Mouse (Mus musculus) thymus, postnatal 10 days (tissue): ENCODE results near the gene 1700029H14Rik.

ENCODE experiments used
- DNase-seq, 2 experiments: peaks; one replicate each; pipeline ENCODE4 v3.0.0; 2021; ENCODE audit warnings: low spot score in 2 of 2

Gene 1700029H14Rik

DNA sequence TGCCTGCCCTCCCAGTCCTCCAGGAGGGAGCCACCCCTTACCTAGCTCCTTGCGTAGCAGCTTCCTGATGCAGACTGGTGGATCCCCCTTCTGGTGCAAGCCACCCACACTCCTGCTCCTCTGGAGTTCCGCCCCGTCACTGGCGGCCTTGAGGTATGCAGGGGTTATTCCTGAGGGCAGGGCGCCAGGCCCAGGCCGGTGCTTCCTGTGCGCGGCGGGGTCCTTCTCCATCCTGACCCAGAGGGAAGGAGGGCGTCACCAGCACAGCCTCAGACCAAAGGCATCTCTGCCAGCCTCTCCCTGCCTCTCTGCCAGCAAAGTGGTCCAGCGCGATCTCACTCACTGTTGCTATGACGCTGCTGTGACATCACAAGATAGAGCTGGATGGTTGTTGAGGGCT is at the start of gene 1700029H14Rik:
TSS of gene 1700029H14Rik (minus strand) at position 344 of the 400 bp plus-strand sequence.
- no peak for DNase-seq

DNA sequence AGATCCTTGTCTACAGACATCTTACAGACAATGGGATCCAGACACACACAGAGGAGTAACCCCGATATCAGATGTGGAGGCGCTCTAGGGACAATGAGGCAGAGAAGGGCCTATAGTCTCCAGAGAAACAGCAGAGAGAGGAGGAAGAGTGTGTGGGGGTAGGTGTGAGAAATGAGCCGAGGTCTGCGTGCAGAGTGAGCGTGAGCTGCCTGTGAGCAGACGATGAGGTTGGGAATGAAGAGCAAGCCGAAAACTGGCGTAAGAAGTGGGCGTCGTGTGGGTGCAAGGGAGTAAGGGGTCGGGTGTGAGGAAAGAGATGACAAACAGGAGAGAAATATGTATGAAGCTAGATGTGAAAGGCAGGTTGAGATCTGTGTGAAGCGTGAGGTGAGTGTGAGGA is 49.4 kb upstream of the 1700029H14Rik start:
- no peak for DNase-seq

DNA sequence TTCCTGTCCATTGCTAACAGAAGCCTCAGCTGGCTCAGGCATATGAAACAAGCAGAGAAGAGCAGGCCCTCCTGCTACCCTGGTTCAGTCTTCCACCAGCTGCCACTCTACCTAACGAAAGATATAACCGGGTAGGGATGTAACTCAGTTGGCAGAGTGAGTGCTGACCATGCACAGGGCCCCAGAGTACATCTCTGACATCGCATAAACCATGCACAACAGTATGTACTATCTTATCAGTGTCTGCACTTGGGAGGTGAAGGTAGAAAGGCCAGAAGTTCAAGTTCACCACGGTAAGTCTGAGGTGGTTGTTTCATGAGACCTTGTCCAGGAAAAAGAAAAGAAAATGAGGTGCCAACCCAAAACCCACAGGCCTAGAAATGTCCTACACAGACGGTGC is 47.7 kb upstream of the 1700029H14Rik start:
- no peak for DNase-seq

DNA sequence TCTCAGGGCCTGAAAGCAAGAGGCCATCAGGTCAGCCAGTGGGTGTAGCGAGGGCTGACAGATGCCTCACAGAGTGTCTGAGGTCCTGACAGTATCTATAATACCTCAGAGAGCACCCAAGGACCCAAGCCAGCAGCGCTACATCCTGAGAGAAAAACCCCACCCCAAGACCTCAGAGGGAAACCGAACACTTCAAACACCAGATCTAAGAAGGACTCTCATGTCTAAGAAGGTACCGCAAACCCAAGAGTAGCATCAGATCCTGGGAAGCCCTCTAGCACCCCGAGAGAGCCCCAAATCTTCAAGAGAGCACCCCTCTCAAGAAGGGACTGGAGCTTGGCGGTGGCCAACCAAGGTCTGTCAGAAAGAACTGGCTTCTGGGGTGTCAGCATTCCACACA is 46.7 kb upstream of the 1700029H14Rik start:
- no peak for DNase-seq

DNA sequence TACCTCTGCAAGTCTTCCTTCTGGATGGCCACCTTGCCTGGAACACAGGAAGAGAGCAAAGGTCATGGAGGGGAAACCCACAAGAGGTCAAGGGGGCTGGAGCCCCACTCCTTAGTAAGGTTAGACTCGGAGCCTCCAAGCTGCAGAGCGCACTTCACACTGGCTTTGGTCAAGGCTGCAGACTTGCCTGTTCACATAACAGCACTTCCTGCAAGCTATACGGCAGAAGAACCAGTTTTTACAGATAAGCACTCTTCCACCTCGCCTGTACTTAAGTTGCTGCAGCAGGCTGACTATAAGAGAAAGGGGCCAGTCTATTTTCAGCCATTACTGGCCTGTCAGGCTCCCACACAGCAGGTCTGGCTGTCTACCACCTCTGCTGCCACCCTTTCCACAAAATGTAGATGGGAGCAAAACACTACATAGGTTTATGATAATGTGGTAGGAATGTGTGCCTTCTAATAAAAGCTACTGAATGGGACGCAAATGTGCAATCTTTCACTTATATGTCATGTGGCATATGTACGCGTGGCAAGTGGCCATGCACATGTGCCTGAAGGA is 43.7 kb upstream of the 1700029H14Rik start:
- DNase-seq, result no peak

DNA sequence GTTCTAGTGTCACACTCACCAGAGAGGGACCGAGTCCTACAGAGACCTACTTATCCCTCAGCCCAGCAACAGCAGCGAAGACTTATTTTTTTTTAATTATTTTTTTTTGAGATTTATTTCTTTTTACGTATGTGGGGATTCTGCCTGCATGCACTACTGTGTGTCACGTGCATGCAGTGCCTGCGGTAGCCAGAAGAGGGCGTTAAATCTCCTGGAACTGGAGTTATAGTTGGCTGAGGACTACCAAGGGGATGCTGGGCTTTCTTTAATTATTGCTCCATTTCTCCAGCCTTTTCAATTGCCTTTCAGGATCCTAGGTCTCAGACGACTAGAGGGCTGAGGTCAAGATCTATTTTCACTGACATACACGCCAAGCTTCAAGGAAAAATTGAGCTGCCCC is 40.4 kb upstream of the 1700029H14Rik start:
- no peak for DNase-seq

DNA sequence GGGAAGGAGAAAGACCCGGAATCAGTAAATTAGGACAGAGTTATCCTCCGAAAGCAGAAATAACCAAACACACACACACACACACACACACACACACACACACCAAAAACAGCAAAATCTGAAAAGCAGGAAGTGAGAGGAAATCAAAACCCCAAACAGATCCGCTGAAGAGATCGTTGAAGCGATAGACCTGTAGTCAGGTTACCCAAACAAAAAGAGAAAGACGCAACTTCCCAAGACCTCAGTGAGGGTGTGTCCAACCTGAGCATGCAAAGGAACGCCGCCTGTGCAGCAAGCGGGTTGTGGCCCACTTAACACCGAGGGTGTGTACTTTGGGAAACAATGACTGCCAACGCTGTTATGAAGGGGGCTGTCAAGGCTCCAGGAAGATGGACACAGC is 38.9 kb upstream of the 1700029H14Rik start:
- peak; percentile 30 to 44 for DNase-seq

DNA sequence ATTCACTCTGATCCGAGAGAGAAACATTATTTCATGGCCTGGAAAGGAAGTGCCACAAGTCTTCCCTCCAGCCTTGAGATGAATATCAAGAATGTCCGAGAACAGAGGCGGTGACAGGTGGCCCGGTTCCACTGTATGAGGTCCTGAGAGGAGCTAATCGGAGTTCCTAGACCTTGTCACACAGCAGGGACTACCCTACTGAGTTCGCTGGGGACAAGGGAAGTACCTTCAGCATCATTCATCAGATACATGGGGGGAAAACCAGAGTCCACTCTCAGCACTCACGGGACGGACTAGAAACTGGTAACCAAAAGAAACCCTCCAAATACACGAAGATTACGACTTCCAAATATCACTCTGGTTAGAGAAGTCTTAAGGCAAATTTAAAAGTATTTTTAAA is 38.5 kb upstream of the 1700029H14Rik start:
- no peak for DNase-seq

DNA sequence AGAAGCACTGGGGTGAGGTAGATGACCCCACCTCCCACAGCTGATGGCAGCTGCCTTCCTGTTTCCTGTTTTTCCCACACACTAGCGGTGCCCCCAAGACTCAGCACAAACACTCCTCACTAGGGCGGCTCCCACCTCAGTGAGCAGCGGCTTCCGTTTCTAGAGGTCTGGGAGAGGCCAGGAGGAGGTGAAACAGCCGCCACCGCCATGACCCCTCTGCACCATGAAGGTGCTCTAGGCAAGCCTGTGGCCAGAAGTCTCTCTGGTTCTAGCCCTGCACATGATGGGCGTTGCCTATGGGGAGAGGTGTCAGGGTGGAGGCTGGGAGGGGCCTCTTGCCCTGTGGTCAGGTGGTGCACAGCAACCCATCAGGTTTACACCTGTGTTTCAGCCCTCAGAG is 37.9 kb upstream of the 1700029H14Rik start:
- peak; percentile 49 to 54 for DNase-seq

DNA sequence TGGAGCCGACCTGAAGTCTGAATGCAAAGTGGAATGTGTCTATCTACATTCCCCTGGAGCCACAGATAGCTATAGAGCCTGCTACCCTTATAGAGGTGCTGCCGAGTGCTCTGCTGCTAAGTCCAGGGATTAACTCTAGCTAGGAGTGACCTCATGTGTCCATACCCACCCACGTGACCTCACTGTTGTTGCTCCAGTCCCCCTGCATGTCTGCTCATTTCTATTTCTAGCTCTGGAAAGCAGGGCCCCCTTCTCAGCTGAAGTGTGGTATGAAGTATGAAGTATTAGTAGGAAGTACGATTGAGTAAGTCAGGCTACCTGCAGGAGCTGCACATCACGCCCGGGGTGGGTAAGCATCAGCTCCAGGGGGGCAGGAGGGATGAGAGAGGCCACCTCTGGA is 35.5 kb upstream of the 1700029H14Rik start:
- no peak for DNase-seq

DNA sequence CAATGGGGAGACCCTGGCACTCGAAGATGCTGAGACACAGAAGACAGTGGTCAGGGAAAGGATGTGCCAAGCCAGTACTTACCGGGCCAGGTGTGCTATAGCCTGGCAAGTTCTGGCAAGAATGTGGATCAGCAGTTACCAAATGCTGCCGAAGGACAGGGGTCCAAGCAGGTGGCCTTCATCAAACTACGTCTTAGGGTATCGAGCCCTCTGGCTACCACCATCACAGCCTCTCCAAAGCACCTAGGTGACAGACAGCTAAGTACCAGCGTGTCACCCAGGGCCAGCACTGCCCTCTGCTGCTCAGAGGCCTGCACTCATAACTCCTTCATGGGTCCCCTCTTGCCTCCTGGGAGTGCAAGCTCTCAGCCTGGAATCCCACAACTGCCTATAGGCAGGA is 33.6 kb upstream of the 1700029H14Rik start:
- no peak for DNase-seq

DNA sequence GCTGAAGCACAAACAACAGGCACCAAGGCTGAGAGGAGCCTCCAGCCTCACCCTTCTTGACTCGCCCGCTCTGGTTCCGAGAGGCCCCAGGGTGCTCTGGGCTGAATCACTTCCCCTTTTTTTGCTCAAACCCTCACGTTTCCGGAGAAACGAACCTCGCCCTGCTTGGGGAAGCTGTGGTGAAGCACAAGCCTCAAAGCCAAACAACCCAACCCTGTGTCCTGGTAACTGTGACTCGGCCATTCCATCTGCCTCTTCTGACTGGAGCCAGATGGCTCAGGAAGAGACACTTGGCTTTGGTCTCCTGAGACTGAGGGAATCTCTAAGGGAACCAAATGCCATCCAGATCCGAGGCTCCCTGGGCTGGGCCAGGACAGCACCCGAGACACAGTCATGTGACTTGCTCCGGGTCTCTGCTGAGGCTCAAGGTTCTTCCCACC is 32.6 kb upstream of the 1700029H14Rik start:
- DNase-seq, result peak; percentile 39 to 41

DNA sequence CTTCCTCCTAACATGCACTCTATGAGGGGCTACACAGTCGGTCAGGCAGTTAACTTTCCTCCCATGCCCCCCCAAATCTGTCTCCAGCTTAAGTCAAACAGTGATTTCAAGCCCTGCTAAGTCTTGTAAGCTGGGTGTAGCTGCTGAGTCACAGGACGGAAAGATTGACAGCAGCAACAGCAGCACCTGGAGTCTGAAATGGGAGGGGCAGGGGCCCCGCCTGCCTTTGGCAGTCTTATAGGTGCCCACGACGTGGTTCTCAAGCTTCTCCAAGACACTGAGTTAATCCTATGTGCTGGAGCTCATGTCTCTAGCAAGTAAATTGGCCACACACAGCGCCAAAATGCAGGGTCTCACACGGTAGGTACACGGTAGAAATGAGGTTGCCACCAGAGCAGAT is 31.1 kb upstream of the 1700029H14Rik start:
- no peak for DNase-seq

DNA sequence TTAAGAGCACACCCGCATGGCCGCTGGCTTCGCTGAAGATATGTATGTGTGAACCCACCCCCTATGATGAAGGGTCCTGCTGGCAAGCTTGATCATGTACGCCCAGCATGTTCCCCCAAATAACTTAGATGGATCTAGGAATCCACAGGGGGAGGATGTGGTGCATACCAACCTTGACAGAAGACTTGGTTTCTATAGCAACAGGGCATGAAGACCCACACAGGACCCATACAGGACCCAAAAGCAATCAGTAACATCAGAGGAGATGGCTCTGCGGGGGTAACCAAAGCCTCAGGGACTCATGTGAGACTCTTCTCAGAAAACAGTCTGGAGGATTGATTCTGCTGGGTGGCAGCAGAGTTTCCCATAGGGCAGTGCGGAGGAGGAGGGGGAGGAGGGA is 29.0 kb upstream of the 1700029H14Rik start:
- no peak for DNase-seq

DNA sequence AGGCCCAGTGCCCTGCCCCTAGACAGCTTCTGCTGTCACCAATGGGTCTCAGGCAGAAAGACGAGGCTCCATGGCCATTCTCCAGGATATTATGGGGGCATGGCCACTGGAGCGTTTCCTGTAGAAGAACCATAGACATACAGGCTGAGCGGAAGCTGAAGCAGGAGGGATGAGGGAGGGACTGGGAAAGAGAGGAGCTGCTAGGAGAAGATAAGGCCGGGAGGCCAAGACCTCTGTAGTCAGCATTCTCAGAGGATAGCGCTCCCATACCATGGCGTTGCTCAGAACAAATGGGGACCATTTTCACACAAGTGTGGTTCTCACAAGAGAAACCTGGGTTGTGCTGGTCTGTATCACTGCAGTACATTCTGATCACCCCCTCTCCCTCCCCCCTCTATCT is 26.8 kb upstream of the 1700029H14Rik start:
- no peak for DNase-seq

DNA sequence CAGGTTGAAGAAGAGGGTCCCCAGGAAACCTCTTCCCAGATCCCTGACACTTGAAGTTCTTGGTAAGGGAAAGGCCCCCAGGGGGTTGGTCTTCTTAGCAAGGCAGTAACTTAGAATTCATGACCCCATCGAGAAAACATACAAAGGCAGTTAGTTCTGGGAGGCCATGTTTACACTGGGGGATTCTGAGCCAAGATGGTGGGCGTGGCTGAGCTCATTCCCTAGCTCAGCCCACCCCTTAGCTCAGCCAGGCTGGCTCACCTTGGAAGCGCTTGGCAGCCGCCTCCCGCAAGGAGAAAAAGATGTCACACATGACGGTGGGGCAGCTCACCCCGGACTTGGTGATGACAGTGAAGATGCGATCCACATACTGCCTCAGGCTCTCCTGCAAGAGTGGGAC is 22.4 kb upstream of the 1700029H14Rik start:
- DNase-seq, result no peak

DNA sequence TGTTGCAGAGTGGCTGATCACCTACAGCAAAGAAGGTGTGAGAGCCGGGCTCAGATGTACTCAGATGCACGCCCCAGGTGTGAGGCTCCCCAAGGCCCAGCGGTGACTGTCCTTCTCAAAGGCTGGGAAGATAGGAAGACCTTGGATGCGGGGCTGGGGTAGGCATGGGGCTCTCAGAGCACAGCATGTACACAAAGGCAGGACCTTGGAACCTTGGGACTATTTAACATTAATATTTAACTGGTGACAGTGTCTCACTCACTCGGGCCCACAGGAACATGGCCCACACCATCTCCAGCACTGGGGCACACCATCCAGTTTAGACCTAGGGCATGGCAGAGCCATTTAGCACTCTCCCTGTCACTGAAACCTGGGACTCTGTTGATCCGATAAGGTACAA is 15.6 kb upstream of the 1700029H14Rik start:
- DNase-seq, result no peak

DNA sequence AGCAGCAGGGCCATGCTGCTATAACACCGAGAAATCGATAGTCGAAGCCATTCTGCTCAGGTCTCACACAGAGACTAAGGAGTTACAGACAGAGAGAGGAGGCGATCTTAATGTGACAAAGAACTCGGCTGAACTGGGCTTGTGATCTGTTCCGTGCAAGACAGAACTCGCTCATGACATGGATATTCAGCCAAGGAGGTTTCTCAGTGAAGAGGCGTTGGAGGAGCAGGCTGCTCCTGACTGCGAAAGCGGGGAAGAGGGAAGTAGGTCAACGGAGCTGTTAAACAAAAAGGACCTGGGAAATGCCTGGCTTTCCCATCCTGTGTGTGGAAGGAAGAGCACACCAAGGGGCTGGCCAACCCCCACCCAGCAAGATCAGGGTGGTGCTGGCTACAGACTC is 9.7 kb upstream of the 1700029H14Rik start:
- DNase-seq, result no peak

DNA sequence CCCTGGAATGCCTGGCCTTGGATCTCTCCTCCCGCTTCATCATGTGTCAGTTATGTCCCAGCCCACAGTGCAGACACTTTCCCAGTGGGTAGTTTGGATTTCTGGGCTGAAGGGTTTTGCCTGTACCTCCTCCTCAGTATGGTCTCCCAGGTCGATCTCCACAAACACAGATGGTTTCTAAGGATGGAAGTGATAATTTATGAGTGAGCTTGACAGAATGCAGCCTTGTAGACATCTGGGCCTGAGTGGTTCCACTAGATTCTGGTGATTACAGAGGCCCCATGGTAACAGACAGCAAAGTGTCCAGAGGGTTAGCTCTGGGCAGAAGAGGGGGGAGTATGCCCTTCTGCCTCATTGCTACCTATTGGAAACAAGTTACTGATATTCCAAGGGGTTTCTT is 4.7 kb downstream of the 1700029H14Rik start:
- no peak for DNase-seq

DNA sequence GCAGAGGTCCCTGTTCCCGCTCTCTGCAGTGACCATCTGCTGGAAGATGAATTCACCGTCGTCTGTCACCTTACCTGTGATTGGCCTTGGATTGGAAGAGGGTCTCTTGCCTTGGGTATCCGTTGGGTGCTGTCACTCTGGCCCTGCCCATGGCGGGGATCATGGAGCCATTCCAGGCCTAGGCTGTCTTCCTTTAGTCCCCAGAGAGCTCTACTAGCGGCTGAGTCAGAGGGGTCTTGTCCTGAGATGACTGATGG is 10.8 kb downstream of the 1700029H14Rik start:
- DNase-seq, result no peak

DNA sequence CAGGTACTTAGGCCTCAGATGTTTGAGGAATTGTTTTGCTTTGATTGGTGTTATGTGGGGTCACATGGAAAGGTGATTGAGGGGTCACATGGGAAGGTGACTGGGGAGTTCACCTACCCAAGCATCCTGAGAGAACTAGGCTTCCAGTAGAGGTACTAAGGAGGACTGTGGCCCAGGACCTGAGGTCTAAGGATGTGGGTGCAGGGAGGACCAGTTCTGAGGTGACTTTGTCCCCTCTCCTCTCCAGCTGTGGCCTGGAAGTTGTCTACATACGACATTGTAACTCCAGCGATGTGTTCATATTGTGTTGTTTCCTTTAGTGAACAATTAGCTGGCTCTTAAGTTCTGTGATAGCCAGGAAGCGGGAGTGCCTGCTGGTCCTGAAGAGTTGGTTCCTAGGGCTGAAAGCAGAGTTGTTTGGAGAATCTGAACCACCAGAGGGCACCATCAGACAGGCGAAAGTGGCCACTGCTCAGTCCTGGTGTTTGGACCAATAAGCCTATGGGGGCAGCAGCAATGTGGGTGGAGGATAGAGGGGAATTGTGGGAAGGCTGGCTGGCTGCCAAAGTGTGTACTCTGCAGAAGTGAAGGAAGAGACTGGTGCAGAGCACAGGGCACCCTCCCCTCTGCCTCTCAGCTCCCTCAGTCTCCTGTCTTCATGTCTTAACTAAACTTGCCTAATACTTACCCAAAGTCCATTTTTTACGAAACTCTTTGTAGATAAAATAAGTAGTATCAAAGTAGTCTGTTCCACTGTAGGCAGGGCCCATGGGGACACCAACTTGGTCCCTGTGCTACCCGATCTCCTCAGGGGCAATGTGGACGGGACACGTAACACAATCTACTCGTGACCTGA is 11.3 kb downstream of the 1700029H14Rik start:
- DNase-seq, result peak; percentile 58 to 83

DNA sequence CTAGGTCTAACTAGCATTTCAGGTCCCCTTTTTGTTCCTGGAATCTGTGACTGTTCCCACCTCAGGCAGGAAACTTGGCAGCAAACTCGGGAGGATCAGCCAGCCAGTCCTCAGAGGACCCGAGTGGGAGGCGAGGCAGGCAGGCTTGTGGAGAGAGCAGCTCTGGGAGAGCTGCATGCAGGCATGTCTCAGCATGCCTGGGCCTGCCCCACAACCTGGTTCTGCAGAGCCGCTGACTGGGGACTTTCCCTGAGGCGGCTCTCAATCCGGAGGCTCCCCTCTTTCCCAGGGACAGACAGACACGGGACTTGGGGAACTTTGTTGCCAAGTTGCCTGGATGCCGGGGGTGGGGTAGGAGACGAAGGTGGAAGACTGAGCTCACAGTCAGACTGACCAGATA is 13.4 kb downstream of the 1700029H14Rik start:
- DNase-seq, result no peak

DNA sequence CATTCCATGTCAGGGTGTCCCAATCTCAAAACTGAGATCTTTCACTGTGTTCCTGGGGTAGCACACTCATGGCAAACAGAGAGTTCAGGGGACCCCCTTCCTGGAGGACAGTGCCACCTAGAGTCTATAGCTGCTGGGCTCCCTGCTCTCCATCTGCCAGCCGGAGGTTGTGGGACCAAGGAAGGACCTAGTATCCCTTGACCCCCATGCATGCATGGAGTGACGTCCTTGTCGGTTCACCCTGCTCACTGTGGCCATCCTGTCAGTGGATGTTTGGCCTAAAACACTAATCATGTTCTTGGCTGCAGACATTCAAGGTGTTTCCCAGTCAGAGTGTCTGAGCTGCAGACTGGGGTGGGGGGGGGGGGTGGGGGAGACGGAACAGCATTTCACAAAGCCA is 14.0 kb downstream of the 1700029H14Rik start:
- peak in 1 of 2 experiments; percentile 15 for DNase-seq

DNA sequence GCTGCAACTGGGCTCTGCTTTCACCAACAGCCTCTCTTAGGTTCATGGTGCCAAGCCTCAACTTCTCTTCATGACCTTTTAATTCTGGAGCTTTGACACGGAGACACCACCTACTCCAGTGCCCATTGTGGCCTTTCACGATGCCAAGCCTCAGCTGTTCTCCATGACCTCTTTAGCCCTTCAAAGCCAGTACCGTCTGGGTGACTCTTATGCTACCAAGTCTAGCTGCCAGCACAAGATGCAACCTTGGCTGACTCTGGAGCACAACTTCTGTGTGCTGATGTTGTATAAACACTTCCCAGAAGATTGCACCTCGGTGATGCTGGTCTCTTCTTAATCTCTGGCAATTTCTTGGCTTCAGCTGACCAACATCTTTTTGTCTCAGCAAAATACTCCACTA is 15.8 kb downstream of the 1700029H14Rik start:
- DNase-seq, result no peak
